Mouse (Mus musculus): ENCODE results near the gene Celf2.
"Not testable (repeated sequence)": the region's sequence is repeated elsewhere in the genome, so short reads cannot be mapped to it uniquely, and the experiment has no call there.

Celf2 gene

DNA sequence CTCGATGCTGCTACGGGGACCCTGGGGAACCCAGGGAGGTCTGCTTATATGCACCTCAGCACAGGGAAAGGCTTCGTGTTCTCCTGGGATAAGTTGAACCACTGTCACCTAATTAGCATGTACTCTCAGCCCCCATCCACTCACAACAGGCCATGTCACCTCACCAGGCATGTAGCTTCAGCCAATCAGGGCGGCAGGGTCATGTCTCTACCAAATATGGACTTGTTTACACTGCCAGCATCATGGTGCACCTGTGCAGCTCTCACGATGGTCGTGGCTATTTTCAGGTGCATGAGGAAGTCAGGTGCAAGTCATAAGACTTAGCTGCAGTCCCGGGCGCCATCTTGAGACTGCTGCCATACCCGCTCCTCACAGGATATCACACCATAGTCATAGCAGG lies at the start of gene Celf2:
Gene Celf2, minus strand, starts transcription at position 101 of the 400 bp plus-strand sequence.
- in situ Hi-C loops (cut with MboI, MseI), result not testable (repeated sequence)

DNA sequence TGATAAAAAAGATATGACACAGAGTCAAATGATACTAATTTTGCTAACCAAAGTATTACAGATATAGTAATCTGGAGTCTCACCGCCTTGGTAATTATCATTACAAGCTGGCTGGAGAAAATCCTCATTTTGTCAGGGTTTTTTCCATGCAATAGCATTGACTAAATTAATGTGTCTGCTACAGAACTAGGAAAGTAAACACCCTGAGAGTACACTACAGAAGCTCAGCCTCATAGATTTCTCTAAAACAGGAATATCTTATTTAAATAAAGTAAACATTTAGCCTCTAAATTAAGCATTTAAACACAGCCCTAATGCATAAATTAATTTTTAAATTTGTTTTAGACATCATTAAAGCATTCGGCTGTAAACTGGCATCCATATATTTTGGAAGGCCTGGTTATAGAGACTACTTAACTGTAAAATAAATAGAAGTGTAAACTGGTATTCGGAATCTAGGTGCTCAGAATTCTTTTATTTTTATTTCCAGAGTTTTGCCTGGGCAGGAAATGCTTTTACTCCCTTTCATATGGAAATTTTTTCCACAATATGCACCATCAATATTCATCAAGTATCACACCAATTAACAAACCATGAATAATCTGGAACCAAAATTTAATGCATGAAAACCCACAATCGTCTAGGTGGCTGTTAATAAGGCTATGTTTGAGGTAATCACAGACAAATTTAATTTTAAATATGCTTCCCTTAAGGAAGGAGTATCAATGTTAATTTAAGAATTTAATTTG lies 46.0 kb upstream of the Celf2 start:
- in situ Hi-C loops (cut with MboI, MseI), result no loop called here

DNA sequence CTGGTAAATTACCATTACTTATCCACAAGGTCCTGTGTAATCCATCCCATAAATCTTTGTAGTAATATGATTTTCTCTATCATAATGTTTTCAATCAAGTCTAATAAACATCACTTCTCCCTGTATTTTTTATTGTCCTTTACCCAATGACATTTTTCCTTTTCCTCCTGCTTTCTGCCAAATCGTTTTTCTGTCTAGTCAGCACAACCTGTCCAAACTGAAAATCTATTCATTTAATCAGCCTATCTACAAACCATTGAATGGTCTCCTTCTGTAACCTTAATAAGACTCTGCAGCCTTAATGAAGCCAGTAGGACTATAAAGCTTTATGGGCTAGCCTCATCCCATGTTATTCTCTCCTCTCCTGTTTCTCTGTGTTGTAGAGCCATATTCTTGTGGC lies 45.2 kb upstream of the Celf2 start:
- in situ Hi-C loops (cut with MboI, MseI), result no loop called here

DNA sequence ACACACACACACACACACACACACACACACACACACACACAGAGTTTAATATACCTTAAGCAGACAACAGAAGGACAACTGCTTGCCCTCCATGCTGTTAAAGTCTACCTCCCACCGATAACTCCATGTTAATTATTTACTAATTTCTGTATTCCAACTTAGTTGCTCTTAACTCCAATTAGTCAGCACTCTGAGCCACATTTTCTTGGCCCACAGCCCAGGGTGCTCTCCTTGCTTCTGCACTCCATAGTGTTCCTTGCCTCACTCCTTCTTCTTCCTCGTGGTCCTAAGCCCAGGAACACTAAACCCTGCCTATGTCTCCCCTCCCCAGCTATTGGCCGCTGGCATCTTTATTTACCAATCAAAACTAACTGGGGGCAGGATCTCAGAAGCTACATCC lies 43.5 kb upstream of the Celf2 start:
- in situ Hi-C loops (cut with MboI, MseI), result no loop called here

DNA sequence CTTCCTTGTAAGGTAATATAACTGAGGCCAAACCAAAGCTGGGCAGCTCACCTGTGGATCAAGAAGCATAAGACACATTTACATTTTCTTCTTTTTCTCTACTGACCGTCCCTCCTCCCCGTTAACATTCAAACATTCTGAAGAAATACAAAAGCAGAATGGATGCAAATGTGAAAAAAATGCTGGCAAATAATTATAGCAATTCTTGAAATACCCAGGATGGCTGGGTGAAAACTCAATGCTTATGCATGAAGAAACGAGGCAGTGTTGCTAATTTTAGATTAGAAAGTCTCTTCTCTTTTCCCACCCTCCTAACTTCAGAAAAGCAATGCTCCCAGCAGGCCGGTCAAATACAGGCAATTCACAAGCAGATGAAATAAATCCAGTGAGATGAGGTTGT lies 39.5 kb upstream of the Celf2 start:
- in situ Hi-C loops (cut with MboI, MseI), result no loop called here

DNA sequence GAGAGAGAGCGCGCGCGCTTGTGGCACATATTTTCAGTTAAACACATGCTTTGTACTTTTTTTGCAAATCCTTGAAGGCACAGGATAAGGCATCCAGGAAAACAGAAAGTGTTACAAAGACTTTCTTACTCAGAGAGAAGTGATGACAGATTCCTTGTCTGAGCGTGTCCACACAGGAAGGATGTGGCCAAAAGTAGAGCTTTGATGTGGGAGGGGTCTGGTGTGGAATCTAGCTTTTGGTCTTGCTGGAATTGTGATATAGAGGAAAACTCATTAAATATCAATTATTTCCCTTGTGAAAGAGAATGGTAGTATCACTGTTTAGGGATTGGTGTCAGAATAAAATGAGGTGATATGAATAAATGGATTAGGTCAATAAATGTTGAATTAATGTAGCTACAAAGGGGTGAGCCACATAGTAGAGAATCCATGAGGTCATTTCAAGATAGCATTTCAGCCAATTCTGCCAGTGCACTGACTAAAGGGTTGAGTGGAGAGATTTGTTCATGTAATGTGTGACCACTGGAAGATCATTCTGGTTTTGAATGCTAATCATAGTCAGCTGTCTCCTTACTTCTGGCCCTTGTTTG lies 25.3 kb upstream of the Celf2 start:
- in situ Hi-C loops (cut with MboI, MseI), result no loop called here

DNA sequence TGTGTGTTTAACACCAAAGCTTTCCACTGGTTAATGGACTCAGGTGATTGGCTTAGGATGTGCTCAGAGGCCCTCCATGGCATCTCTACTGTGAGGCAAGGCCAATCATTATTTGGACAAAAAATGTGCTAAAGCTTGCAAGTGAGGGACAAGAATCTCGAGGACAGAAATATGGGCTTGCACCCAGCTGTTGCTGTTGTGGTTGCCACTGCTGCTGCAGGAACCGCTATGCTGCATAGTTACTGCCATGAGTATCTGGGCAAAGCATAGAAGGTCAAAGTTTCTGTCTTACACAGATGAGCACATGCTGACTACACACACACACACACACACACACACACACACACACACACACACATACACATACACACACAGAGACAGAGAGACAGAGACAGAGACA lies 24.8 kb upstream of the Celf2 start:
- in situ Hi-C loops (cut with MboI, MseI), result no loop called here

DNA sequence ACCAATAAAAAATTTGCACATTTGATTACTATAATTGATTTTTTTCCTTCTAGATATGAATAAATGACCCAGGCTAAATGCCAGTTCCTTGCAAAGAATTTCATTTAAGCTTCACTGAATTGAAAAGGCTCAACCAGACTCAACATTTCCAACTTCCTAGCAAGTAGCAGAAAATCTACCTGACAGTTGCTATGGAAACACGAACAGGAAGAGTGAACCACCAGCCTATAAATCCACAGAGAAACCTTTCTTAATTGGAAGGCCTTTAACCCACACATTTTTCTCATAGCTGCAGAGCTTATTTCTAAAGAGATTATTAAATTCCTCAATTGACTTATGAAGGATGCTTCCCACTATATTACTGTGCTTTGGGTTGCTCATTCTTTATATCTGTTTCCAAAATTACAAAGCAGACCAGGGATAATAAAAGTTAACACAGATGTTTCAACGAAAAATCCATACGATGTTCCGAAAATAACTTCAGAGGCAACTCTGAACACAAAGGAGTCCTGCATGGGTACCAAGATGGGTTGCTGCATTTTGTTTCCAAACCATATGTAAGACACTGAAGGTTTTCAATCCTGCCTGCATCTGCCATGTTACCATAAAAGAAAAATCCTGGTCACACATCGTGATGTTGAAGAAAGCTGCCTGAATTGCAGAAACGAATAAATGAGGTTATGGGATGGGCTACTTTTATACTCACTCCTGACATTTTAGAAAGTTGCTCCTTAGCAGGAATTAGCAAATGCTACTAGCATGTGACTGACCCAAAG lies 22.0 kb upstream of the Celf2 start:
- in situ Hi-C loops (cut with MboI, MseI), result no loop called here

DNA sequence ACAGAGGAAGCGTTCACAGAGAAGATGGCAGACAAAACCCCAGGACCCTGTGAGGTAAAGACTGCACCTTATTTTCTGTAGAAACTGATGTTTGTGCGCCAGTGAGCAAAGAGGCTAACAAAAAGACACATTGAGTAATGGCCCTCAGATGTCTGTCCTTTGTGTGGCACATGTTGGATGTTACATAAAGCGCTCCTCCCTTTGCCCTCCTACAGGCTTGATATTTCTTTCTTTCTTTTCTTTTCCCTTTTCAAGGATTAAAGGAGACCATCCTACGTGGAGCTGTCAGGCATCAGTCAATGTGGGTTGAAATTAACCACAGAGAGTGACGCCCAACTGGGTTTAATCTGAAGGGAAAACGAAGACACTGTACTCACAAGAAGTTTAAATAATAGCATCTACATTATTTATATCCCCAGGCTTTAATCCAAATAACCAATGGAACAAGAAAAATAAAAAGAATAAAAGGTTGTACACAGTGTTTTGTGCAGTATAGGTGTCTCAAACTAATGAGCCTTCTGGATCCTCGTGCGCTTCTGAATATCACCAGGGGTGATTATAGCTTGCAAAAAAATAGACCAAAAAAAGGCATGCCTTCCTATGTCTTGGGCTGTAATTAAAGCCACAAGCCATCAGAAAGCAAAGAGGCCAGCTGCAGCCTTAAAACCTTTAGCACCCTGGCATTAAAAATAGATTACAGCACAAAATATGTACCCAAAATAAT lies 21.3 kb upstream of the Celf2 start:
- in situ Hi-C loops (cut with MboI, MseI), result no loop called here

DNA sequence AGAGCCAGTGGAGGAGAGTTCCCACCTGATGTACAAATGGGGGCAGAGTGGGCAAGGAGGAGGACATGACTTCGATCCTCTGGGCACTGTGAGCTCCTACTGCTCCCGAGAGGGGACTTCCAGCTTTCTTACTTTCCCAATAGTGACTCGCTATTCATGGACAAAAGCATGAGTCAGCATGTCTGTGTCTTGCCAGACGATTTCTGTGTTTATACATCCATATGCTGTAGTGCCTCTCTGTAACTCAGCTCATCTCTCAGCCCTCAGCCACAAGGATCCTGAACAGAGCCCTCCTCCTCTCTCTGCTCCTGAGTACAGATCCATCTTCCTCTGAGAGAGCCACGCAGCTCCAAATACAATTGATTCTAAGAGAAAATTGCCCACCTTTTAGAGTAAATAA lies 20.3 kb upstream of the Celf2 start:
- in situ Hi-C loops (cut with MboI, MseI), result loop anchor here (10.0 kb wide), 1 partner anchor 205 kb away; no protein-coding TSS in a partner anchor

DNA sequence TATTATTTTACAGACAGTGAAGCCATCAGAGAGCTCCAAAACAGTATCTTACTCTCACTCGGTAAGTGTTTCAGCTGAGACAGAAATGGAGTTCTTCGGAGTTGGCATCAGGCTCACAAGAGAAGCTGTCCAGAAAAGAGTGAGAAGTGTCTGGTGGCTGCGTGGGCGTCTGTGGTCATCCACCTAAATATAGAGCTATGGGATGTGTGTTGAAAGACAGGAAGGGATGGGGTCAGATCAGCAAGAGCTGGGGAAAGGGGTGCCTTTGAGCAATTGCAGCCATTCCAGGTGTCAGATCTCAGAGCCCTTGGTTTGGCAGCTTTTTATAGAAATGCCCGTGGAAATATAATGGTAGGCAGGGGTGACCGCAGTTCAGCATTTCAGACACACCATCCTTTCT lies 17.3 kb upstream of the Celf2 start:
- in situ Hi-C loops (cut with MboI, MseI), result loop anchor here (10.0 kb wide), 1 partner anchor 202 kb away; no protein-coding TSS in a partner anchor

DNA sequence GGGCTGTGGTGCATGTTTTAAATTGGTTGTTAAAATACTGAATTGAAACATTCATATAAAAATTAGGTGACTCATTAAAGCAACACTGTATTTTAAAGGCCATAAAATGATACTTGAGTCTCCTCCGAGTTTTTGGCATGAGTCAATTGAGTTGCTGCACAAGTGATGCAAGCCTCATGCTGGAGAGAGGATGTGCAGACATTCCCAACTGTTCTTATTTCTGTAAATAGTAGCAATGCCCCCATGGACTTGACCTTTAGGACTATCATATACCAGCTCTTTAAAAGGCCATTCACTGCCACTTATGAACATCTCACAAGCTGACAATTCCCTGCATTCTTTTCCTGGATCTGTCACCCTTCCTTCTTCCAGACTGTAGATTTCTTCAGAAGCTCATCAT lies 10.1 kb upstream of the Celf2 start:
- in situ Hi-C loops (cut with MboI, MseI), result no loop called here

DNA sequence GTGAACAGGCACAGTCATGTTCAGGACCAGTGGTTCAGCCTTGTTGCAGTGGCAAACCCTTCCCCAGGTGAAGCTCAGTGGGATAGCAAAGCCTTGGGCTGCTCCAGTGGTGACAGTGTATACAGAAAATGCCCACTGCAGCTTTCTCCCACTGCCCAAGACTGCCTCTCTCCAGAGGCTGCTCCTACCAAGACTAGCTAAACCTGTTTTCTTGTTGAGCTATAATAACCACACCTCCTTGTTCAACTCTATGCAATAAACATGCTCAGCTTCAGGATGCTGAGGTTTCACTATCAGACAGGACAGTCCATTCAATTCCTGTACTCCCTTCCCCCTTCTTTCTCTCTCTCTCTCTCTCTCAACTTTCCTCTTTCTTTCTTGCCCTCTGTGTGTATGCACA lies 15.9 kb downstream of the Celf2 start:
- in situ Hi-C loops (cut with MboI, MseI), result no loop called here

DNA sequence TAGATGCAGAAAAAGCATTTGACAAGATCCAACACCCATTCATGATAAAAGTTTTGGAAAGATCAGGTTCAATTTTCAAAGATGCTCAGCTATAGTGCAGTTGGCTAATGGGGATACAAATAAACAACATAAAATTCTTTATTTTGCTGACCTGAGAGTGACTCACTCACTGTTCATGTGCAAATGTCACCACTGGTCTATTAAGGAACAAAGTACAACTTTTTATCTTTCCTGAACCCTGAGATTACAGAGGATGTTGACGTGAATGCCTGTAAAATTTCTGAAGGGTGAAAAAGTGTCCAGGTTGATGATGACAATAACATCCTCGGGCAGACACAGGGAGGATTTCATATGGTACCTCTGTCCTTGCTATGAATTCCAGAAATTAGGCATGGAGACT lies 24.4 kb downstream of the Celf2 start:
- in situ Hi-C loops (cut with MboI, MseI), result no loop called here

DNA sequence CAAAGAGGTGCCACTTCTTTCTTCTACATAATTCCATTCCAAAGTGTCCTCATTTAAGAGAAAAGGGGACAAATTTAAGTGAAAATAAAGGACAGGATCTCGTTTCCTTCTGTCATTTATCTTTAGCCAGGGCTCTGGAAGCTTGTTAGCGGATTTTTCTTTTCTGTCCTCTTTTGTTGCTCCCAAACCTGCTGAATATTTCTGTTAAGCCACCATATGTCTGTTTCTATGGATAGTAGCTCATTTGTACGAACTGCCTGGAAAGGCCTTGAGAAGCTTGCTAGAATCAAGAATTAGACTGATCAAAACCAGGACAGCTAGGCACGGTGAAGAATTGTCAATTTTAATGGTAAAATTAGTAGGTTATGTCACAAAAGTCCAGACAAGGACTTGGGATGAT lies 27.3 kb downstream of the Celf2 start:
- in situ Hi-C loops (cut with MboI, MseI), result no loop called here

DNA sequence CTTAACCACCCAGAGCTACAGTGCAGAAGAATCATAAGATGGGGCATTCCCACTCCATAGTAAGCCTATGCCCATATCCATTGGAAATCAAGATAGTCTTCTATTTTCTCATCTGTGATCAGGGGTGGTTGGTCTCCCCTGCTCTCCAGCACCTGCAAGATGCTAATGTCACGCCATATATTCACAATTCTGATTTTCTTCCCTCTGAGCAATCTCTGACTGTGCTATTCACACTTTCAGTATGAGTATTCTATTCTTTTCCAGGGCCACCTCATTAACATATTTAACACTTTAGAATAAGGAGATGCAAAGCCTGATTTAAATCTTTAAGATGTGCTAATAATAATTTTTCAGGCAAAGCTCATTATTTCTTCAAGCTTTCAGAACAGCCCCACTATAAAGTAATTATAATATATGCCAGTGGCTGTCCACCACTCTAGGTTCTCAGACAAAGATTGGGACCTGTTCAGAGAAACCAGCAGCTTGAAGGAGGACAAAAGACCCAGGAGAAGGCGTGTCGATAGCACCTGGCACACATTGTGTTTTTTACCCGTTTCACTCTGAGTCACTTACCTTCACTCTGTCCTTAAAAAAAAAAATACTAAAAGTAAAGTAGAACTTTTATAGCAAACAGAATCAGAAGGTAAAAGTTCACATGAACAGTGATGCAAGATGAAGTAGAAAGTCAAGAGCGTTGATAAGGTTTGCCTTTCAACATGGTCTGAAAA lies 48.9 kb downstream of the Celf2 start:
- in situ Hi-C loops (cut with MboI, MseI), result no loop called here

DNA sequence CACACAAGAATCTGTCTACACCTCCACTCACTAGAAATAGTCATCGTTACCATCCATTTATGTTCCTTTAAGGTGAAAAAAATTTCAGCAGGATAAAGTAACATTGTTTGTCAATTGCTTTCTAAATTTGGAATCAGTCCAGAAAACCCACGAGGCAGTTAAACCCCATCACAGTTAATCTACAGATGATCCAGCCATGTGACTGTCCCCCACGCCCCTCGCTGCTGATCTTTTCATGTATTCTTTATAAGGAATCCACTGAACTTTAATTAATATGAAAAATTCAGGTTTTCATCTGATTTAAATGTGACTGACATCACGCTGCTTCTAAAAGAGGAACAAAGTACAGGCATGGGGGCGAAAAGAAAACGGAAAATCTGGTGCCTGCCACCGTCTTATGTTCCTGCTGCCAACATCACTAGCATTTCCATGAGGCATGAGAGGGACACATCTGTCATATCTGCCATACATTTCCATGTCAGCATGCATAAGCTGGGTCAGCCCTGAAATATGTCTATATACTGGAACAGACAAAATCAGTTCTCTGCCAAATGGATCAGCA lies 70.6 kb downstream of the Celf2 start:
- in situ Hi-C loops (cut with MboI, MseI), result no loop called here

DNA sequence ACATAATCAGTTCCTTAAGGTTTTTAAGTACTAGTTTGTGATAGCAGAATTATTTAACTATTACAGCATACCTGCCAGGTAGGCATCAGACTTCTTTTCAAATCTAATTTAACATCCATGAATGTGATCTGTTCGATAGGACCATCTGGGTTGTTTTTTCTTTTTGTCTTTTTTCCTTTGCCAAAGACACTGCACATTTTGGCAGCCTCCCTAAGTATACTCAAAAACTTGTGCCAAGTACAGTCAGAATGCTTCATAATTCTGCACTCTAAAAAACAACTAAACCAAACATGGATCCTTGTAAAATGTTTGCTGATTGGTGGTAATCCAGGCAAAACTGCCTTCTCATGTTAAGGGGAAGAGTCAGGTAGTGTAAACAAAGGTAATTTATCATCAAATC lies 82.9 kb downstream of the Celf2 start:
- in situ Hi-C loops (cut with MboI, MseI), result no loop called here

DNA sequence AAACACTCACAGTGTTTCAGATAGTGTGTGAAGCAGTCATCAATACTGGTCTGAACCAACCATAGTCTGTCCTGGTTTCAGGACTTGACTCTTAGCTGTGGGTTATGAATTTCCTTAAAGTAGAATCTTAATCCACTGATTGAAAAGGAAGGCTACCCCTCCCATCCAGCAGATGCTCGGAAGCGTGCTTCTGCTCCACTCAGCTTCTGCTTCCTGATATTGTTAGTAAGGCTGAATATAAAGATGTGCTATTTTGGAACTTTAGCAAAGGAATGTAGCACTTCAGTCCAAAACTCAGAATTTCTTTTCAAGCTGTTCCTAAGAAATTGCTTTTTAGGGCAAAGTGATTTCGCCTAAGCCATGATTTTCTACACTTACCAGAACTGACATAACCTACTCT lies 108.8 kb downstream of the Celf2 start:
- in situ Hi-C loops (cut with MboI, MseI), result no loop called here

DNA sequence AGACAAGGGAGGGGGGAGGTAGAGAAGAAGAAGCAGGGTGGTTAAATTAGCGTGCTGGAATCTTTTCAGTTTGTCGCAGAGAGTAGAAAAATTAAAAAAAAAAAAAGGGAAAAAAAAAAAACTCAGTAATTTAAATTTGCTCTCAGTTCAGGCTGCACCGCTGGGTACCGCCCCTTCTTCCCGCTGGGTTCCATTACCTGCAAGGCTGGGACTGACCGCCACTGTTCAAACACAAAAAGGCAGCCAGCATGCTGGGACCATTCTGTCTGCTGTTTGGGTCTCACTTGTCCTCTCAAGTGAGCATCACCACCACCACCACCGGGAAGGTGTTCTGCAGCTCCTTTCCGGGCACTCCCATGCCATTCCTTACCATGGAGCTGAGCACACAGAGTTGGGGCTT lies 113.4 kb downstream of the Celf2 start:
- in situ Hi-C loops (cut with MboI, MseI), result no loop called here

DNA sequence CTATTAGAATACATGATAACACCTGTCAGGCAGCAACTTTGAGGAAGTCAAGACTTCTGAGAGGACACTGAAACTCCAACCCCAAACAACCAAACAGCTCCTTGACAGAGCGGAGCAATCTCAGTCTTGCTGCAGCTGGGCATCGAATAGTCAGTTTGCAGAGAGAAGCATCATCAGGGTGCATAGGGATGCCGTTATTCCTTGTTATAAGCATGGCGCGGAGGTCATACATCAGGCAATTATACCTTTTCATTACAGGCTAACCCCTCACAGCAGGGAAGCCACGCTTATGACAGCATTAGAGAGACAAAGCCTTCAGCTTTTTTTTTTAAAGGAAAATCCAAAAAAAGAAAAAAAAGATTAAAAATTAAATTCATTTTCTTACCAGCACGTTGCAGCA lies 113.9 kb downstream of the Celf2 start:
- in situ Hi-C loops (cut with MboI, MseI), result no loop called here

Data from regulatory T cell (primary cell).